Mouse (Mus musculus): Measurements from ENCODE around the gene Rps28. TPM values are rescaled to one million over a fixed set of nuclear protein-coding genes. Genes with fewer than 3 reads are reported as not detected.

The Rps28 gene
- polyA plus RNA-seq, 1 experiment from 2014 or later = 570 TPM

DNA sequence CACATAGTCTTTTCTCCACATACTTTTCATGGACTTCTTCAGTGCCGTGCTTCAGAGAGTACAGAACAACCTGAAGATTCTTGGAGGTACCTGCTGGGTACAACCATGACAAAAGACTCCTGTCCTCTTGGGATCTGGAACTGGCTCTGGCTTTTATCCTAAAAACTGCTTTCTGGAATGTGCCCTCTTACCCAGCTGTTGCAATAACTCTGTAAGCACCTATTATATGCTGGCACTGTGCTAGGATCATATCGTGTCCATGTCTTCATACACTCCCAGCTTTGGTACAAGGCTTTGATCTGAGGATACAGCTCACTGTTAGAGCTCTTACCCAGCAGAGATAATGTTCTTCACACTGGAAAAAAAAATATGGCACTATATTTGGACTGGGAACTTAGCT, 39.4 kb downstream of the Rps28 start:
- no peaks in the 10 kb centered on the region for H3K36me3 ChIP-seq
- WGBS = 62% methylated on average over 2 of the region's 2 CpGs
- H3K27ac ChIP-seq (replicated peaks) = no peak overlapping the region
- peaks cover 33% of the 10 kb centered on the region for H3K27me3 ChIP-seq (replicated peaks)
- ATAC-seq (ENCODE audit: extremely low read depth, insufficient number of reproducible peaks, low FRiP score, low TSS enrichment) = no peak
- H3K4me2 ChIP-seq = no peak overlapping the region
- peaks cover 58% of the 10 kb centered on the region for H3K4me1 ChIP-seq
- H3K4me3 ChIP-seq = no peak overlapping the region
- no peak overlapping the region for H3K9ac ChIP-seq
- H3K9me3 ChIP-seq = no peaks in the 10 kb centered on the region

DNA sequence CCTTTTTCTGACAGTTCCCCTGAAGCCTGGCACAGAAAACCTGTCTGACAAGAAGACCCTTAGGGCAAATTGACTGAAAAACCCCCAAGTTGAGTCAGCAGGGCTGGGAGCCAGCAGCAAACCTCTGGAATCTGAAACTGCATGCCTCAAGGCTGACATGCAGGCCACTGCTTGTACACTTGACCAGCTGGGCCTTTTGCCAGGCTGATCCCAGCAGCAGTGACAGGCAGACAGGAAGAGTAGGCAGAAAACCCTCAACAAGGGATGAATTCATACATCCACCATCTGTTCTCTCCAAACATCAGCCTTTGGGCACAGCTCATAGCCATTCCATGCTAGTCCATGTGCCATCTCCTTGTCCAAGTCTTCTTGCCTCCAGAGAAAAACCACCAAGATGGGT, 41.0 kb downstream of the Rps28 start:
- Histone ChIP-seq H3K36me3 (no peaks in the 10 kb centered on the region), H3K4me1 (peaks cover 67% of the 10 kb centered on the region), H3K27ac (replicated peaks) (peak overlapping the region; percentile 29), H3K4me2 (0 out of 2 replicates have a peak overlapping the region, but pooled peaks have one; percentile 8), H3K9ac (0 out of 2 replicates have a peak overlapping the region, but pooled peaks have one; percentile 16), H3K27me3 (replicated peaks) (peaks cover 29% of the 10 kb centered on the region), H3K9me3 (no peaks in the 10 kb centered on the region), H3K4me3 (no peak overlapping the region)
- no peak for ATAC-seq (ENCODE audit: extremely low read depth, insufficient number of reproducible peaks, low FRiP score, low TSS enrichment)

DNA sequence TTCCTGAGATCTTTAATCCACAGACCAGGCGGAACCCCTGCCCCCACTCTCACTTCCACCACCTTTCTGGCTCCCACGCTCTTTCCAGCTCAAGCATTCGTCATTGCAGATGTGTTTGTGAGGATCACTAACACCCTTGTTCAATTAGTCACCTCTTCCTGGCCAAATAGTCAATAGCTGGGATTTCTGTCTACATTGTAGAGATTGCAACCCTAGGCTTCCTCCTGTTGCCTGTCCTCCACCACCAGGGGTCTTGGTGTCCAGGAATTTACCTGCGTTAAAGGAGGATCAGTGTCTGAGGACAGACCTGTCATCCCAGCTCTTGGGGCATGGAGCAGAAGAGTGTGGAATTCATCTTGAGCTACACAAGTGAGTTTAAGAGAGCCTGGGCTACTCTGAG, 42.3 kb downstream of the Rps28 start:
- peaks cover 25% of the 10 kb centered on the region for H3K27me3 ChIP-seq (replicated peaks)
- no peak for ATAC-seq (ENCODE audit: extremely low read depth, insufficient number of reproducible peaks, low FRiP score, low TSS enrichment)
- peaks cover 73% of the 10 kb centered on the region for H3K4me1 ChIP-seq
- peak overlapping the region; percentile 79 for H3K9ac ChIP-seq
- peaks cover 11% of the 10 kb centered on the region for H3K36me3 ChIP-seq
- H3K4me3 ChIP-seq = peak overlapping the region; percentile 54
- H3K4me2 ChIP-seq = peak overlapping the region; percentile 79
- WGBS = 27% methylated on average over 4 of the region's 4 CpGs
- H3K9me3 ChIP-seq = no peaks in the 10 kb centered on the region
- peak overlapping the region; percentile 90; the same call in 1 of the 2 replicates for H3K27ac ChIP-seq (replicated peaks)

DNA sequence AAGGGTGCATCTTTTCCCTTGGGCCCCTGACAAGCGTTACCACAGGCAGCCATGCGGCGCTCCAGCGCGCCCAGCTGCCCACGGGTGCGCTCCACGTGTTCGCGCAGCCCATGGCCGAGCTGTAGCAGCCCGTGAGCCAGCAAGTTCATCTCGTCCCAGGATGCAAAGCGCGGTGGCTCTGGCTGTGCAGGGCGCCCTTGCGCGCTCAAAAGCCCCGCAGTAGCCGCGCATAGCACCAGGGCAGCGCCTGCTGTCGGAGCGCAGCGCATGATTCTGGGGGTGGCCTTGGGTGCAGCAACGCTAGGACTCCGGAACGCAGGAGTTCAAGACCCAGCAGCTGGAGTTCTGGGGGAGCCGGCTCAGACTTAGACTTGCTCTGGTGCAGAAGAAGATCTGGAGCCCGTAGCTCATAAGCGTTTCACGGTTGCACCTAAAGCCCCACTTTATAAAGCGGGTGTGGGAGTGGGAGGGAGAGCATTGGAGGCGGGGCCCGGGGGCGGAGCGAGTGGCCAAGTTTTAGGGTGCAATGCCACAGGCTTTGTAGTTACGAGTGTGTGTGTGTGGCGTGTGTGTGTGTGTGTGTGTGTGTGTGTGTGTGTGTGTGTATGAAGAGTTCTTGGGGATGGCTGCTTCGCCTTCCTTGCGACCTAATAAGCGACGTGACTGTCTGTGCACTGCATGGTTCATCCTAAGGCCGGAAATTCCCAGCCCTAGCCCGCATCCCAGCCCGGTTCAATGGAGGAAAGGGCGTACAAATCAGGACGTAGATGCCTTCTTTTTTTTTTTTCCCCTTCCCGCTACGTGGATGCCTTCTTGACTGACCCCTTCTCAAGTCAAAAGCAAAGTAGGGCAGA, 43.0 kb downstream of the Rps28 start, which contains the start of gene Angptl4:
Angptl4 (minus strand) TSS at position 707 of the 854 bp plus-strand sequence.
- peak; percentile 26; the same call in 1 of the 2 replicates for ATAC-seq (ENCODE audit: extremely low read depth, insufficient number of reproducible peaks, low FRiP score, low TSS enrichment)
- Histone ChIP-seq H3K9ac (peak within 1 kb of the TSS; percentile 79), H3K27ac (replicated peaks) (peak within 1 kb of the TSS; percentile 90), H3K27me3 (replicated peaks) (peaks cover 19% of the 10 kb centered on the region), H3K4me2 (peak within 1 kb of the TSS; percentile 79), H3K4me3 (peak within 1 kb of the TSS; percentile 54), H3K9me3 (no peaks in the 10 kb centered on the region), H3K36me3 (peaks cover 18% of the 10 kb centered on the region), H3K4me1 (peaks cover 73% of the 10 kb centered on the region)
- WGBS = 2% methylated on average over 50 of the region's 50 CpGs

DNA sequence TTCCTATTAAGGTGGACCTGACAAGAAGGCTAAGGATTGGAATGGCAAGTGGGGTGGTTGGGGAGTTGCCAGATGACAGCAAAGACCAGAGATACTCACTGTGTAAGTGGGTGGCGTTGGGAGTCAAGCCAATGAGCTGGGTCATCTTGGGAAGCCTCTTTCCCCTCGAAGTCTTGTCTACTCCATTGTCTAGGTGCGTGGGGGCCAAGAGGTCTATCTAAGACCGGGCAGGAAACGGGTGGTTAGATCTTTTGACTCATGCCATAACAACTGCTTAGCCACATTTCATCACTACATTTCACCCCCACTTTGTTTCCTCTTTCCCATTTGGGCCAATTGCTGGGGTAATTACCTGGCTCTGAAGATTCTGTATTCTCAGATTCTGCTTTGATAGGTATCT, 43.9 kb downstream of the Rps28 start:
- Histone ChIP-seq H3K9me3 (no peaks in the 10 kb centered on the region), H3K4me2 (peak overlapping the region; percentile 79), H3K4me1 (peaks cover 73% of the 10 kb centered on the region), H3K9ac (peak overlapping the region; percentile 79; the same call in 1 of the 2 replicates), H3K27ac (replicated peaks) (peak overlapping the region; percentile 90), H3K4me3 (peak overlapping the region; percentile 54), H3K27me3 (replicated peaks) (peaks cover 14% of the 10 kb centered on the region), H3K36me3 (peaks cover 27% of the 10 kb centered on the region)
- ATAC-seq (ENCODE audit: extremely low read depth, insufficient number of reproducible peaks, low FRiP score, low TSS enrichment) = no peak
- 65% methylated on average over 5 of the region's 5 CpGs for WGBS

DNA sequence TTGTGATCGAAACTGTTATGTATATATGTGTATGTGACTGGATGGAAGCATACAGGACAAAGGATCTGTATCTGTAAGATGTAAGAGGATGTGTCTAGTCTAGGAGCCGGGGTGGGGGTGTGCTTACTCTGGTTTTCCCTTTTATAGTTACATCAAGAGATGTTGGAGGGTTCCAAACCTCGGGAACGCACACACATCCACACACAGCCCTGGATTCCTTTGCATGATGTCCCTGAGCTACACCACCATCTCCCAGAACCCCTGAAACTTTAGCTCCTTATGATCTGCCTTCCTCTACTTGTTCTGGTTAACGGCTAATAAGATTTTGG, 44.4 kb downstream of the Rps28 start:
- Histone ChIP-seq H3K27me3 (replicated peaks) (peaks cover 9% of the 10 kb centered on the region), H3K9ac (no peak overlapping the region), H3K4me2 (peak overlapping the region; percentile 79), H3K36me3 (peaks cover 32% of the 10 kb centered on the region), H3K4me1 (peaks cover 69% of the 10 kb centered on the region), H3K27ac (replicated peaks) (peak overlapping the region; percentile 90), H3K9me3 (no peaks in the 10 kb centered on the region), H3K4me3 (peak overlapping the region; percentile 54)
- 79% methylated on average over 5 of the region's 5 CpGs for WGBS
- no peak for ATAC-seq (ENCODE audit: extremely low read depth, insufficient number of reproducible peaks, low FRiP score, low TSS enrichment)

DNA sequence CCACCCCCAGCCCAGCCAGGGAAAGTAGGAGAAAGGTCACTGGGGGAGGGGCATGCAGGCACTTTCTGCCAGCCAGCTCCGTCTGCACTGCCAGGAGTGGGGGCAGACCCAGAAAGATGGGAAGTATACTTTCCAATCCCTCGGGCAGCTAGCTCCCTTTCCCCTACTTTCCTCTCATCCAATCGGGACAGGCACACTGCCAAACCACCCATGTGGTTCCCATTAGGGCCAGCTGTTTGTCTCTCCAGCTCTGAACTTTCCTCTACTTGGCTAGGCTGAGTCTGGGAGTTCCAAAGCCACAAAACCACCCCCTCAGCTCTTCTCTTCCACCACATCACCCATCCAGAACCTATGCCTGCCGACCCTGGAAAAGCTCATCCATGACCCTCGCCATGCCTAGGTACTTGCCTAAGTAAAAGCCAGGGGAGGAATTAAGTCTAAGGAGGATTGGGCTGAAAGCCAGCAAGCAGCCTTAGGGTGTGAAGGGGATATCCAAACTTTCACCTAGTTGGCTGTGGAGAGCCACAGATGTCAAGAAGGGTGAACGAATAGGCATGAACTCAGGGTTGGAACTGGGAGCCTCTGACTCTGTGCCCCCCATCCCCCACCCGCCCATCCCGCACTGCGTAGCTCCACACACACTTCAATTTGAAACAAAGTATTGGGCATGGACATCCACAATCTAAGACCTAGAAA, 44.9 kb downstream of the Rps28 start:
- WGBS = 36% methylated on average over 9 of the region's 9 CpGs
- peak overlapping the region; percentile 37 for H3K9ac ChIP-seq
- peak; percentile 78 for ATAC-seq (ENCODE audit: extremely low read depth, insufficient number of reproducible peaks, low FRiP score, low TSS enrichment)
- peak overlapping the region; percentile 90 for H3K27ac ChIP-seq (replicated peaks)
- peaks cover 35% of the 10 kb centered on the region for H3K36me3 ChIP-seq
- H3K4me2 ChIP-seq = peak overlapping the region; percentile 79
- peak overlapping the region; percentile 54 for H3K4me3 ChIP-seq
- peaks cover 64% of the 10 kb centered on the region for H3K4me1 ChIP-seq
- H3K9me3 ChIP-seq = no peaks in the 10 kb centered on the region
- peaks cover 5% of the 10 kb centered on the region for H3K27me3 ChIP-seq (replicated peaks)

DNA sequence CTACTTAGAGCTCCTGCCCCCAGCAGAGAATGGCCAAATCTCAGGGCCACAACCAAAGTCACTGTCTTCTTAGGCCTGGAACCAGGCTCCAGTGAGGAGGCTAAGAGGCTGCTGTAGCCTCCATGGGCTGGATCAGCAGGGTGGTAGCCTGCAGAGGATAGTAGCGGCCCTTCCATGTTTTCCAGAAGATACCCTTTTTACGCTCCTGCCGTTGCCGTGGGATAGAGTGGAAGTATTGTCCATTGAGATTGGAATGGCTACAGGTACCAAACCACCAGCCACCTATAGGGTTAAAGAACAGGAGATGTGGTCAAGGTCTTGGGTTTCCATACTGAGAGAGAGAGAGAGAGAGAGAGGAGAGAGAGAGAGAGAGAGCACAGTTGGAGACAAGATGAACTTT, 49.1 kb downstream of the Rps28 start:
- WGBS = 90% methylated on average over 4 of the region's 4 CpGs
- Histone ChIP-seq H3K27ac (replicated peaks) (no peak overlapping the region), H3K9me3 (no peaks in the 10 kb centered on the region), H3K4me1 (peaks cover 25% of the 10 kb centered on the region), H3K4me3 (no peak overlapping the region), H3K27me3 (replicated peaks) (no peaks in the 10 kb centered on the region), H3K9ac (no peak overlapping the region), H3K4me2 (no peak overlapping the region), H3K36me3 (peaks cover 35% of the 10 kb centered on the region)
- ATAC-seq (ENCODE audit: extremely low read depth, insufficient number of reproducible peaks, low FRiP score, low TSS enrichment) = no peak

DNA sequence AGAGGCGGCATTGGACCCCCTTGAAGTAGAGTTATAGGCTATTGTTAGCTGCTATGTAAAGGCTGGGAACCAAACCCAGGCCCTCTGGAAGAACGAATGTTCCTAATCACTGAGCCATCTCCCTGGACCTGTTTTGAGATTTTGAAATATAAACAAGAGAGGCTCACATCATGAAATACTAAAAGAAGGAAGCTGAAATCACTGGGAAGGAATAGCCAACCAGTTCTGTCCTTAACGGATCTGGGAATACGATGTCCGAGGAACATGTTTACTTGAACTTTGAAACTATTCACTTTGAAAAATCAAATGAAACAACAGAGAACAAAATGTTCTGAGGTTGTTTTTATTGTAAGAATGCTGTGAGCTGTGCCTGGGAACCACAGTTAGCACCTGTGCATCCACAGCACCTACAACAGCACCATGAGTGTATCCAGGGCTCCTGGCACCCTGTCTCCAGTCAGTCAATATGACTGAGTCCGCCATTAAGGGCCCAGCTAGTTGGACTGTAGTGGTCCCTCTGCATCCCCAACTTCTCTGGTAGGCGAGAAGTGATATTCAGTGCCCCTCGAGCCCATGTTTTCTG, 49.7 kb downstream of the Rps28 start:
- peaks cover 35% of the 10 kb centered on the region for H3K36me3 ChIP-seq
- ATAC-seq (ENCODE audit: extremely low read depth, insufficient number of reproducible peaks, low FRiP score, low TSS enrichment) = no peak
- no peak overlapping the region for H3K4me2 ChIP-seq
- no peaks in the 10 kb centered on the region for H3K27me3 ChIP-seq (replicated peaks)
- no peak overlapping the region for H3K4me3 ChIP-seq
- H3K9me3 ChIP-seq = no peaks in the 10 kb centered on the region
- no peak overlapping the region for H3K27ac ChIP-seq (replicated peaks)
- H3K4me1 ChIP-seq = peaks cover 19% of the 10 kb centered on the region
- H3K9ac ChIP-seq = no peak overlapping the region
- 83% methylated on average over 8 of the region's 8 CpGs for WGBS

DNA sequence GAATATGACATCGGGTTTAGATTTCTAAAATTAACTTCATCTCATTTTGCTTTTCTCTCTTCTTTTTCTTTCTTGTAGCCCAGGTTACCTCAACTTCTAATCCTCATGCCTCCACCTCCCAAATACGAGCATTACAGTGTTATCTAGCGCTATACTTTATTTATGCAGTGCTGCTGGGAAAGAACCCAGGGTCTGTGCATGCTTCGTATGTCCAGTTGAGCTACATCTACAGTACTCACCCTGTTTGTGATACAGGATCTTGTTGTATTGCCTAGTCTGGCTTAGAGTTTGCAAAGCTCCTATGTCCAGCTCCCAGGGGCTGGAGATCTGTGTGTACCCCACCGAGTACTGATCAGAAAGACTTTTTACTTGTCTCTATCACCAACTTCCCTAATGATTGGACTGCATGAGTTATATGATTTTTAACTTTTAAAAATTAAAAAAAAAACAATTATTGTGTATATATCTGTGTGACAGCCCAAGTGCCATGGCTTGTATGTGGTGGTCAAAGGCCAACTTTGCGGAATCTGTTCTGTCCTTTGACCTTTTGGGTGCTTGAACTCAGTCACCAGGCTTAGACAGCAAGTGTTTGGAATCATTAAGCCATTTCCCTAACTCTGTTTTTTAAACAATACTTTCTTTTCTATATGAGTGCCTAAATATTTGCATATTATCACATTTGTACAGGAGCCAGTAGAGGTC, 50.3 kb downstream of the Rps28 start:
- Histone ChIP-seq H3K4me1 (peaks cover 12% of the 10 kb centered on the region), H3K36me3 (peaks cover 35% of the 10 kb centered on the region), H3K9me3 (no peaks in the 10 kb centered on the region), H3K27me3 (replicated peaks) (no peaks in the 10 kb centered on the region), H3K27ac (replicated peaks) (no peak overlapping the region), H3K4me3 (no peak overlapping the region), H3K9ac (no peak overlapping the region), H3K4me2 (no peak overlapping the region)
- no peak for ATAC-seq (ENCODE audit: extremely low read depth, insufficient number of reproducible peaks, low FRiP score, low TSS enrichment)
- 80% methylated on average over 6 of the region's 6 CpGs for WGBS

DNA sequence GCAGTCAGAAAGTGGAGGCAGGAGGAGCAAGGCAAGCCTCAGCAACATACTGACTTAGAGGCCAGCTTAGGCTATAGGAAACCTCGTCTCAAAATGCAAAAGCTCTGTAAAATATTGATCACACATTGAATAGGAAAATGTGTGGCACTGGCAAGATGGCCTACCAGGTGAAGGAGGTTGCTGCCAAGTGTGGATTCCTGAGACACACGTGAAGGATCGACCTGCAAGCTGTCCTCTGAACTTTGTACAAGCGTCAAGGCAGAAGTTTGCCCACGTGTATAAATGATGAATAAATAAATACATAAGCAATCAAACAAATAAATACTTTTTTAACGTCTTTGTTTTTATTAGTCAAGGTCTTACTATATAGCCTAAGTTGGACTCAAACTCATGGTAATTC, 50.9 kb downstream of the Rps28 start:
- WGBS = 72% methylated on average over 6 of the region's 6 CpGs
- no peak for ATAC-seq (ENCODE audit: extremely low read depth, insufficient number of reproducible peaks, low FRiP score, low TSS enrichment)
- Histone ChIP-seq H3K27me3 (replicated peaks) (no peaks in the 10 kb centered on the region), H3K4me2 (no peak overlapping the region), H3K4me3 (no peak overlapping the region), H3K4me1 (peaks cover 6% of the 10 kb centered on the region), H3K27ac (replicated peaks) (no peak overlapping the region), H3K9me3 (no peaks in the 10 kb centered on the region), H3K36me3 (peaks cover 35% of the 10 kb centered on the region), H3K9ac (no peak overlapping the region)

Data from heart, embryonic 13.5 days (tissue).